ENCODE assay signal across 8 mouse cellular contexts in the genomic region with DNA sequence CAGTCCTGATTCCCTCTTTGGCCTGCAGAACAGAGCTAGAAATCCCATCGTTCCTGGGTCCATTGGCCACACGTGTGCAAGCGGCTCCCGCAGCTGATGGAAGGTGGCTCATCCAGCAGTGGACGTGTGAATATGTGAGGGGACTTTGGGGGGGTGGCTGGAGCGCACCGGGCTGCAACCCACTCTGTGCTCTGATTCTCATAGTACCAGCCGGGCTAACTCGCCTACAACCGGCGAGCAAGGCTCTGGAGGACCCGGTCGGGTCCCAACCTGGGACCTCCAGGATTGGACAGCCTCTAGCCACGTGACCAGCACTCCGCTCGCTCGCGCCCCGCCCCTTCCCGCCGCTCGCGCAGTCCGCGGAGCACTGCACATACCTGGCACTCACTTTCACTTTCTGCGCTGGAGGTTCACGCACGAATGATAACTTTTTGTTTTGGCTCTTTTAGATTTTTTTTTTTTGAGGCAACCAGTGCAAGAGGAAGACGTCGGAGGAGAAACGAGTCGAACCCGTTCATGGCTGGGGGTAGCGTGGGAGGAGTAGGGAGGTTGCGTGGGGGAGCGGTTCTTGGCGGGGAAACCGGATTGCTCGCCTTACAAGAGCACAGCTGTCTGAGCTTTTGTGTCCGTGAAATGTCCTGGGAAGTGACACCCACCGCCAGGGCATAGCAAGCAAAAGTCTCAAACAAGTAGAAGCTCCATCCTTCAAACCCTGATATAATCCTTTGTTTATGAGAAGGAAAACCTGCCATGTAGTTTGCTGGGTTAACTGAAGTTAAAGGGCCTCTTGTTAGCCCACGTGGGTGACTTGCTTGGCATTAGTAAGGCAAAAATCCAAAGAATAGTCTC. TPM values are rescaled to one million over a fixed set of nuclear protein-coding genes. Genes with fewer than 3 reads are reported as not detected.
DNase-seq lines count a peak whose midpoint lies in the region; ATAC-seq and TF ChIP-seq lines count a peak whose summit lies in the region.

No protein-coding gene starts in this region.

- no peaks in the 10 kb centered on the region for H3K36me3 ChIP-seq in heart, embryonic 14.5 days (ENCODE audit: control insufficient read depth, insufficient read depth, low read length)
- no peaks in the 10 kb centered on the region for H3K36me3 ChIP-seq in liver, embryonic 14.5 days (replicated peaks; ENCODE audit: control insufficient read depth, insufficient read depth, low read depth)
- no peaks in the 10 kb centered on the region for H3K36me3 ChIP-seq in stomach, embryonic 15.5 days

- no peaks in the 10 kb centered on the region for H3K9me3 ChIP-seq in heart, embryonic 14.5 days (ENCODE audit: control insufficient read depth, low read length)
- no peaks in the 10 kb centered on the region for H3K9me3 ChIP-seq in liver, embryonic 14.5 days (ENCODE audit: control insufficient read depth, low read length)
- no peaks in the 10 kb centered on the region for H3K9me3 ChIP-seq in stomach, embryonic 15.5 days

- H3K4me1 ChIP-seq in heart, embryonic 14.5 days (ENCODE audit: control insufficient read depth in 2 of 2, insufficient read depth in 2 of 2, low read length in 2 of 2) = peaks cover 4 to 20% of the 10 kb centered on the region in 2 experiments
- peaks cover 7 to 8% of the 10 kb centered on the region in 2 experiments for H3K4me1 ChIP-seq in liver, embryonic 14.5 days (replicated peaks; ENCODE audit: control insufficient read depth in 2 of 2, insufficient read depth in 2 of 2, low read length in 1 of 2)
- no peaks in the 10 kb centered on the region for H3K4me1 ChIP-seq in stomach, embryonic 15.5 days

- H3K27ac ChIP-seq in heart, embryonic 14.5 days (replicated peaks in 1 of 2; ENCODE audit: control insufficient read depth in 1 of 2, insufficient read depth in 1 of 2, low read depth in 2 of 2, low read length in 2 of 2) = no peak overlapping the region
- H3K27ac ChIP-seq in liver, embryonic 14.5 days = no peak overlapping the region
- peak overlapping the region; percentile 31; the same call in 1 of the 2 replicates for H3K27ac ChIP-seq in stomach, embryonic 15.5 days

- ATAC-seq in heart, embryonic 14.5 days (ENCODE audit: insufficient number of reproducible peaks, insufficient read depth, low FRiP score, low read depth) = peak; percentile 98
- peak; percentile 100 for ATAC-seq in liver, embryonic 14.5 days (ENCODE audit: insufficient read depth)
- ATAC-seq in stomach, embryonic 15.5 days (ENCODE audit: insufficient read depth, low FRiP score, low read depth) = peak; percentile 99

- no peak for TF ChIP-seq CTCF in liver, embryonic 14.5 days (IDR thresholded peaks at IDR 0.05; ENCODE audit: low read depth)

- WGBS in heart, embryonic 14.5 days = under 1% methylated on average over 42 of the region's 42 CpGs
- WGBS in liver, embryonic 14.5 days (ENCODE audit: insufficient replicate concordance) = 0% methylated on average over 42 of the region's 42 CpGs
- under 1% methylated on average over 42 of the region's 42 CpGs for WGBS in stomach, embryonic 15.5 days

- peak; percentile 74 to 83 for DNase-seq in CD8-positive naive resting alpha-beta T cell, adult 2 months (ENCODE audit: low read depth in 2 of 2, low spot score in 2 of 2)
- DNase-seq in c-Kit-negative CD71-positive TER-119-positive erythroid progenitor cells, embryonic 14.5 days (ENCODE audit: low read depth, low spot score) = peak; percentile 70
- DNase-seq in fibroblast of lung, adult 2 months (ENCODE audit: low read depth) = peak; percentile 41
- peak; percentile 92 for DNase-seq in kidney, postnatal 10 days
- peak; percentile 73 to 76 (median 75) for DNase-seq in liver, embryonic 14.5 days (ENCODE audit: low read depth in 3 of 3, low spot score in 3 of 3)
- peak; percentile 84 for DNase-seq in neural tube, embryonic 10.5 days (ENCODE audit: extremely low spot score, low spot score)

- peak overlapping the region; percentile 65 to 81 for H3K4me3 ChIP-seq in heart, embryonic 14.5 days (ENCODE audit: control insufficient read depth in 1 of 2, insufficient read depth in 1 of 2, low read depth in 1 of 2, low read length in 2 of 2)
- peak overlapping the region; percentile 81 to 86 for H3K4me3 ChIP-seq in liver, embryonic 14.5 days (ENCODE audit: insufficient read depth in 1 of 2, low read depth in 2 of 2, low read length in 2 of 2)
- peak overlapping the region; percentile 58 for H3K4me3 ChIP-seq in stomach, embryonic 15.5 days (replicated peaks)

- peaks cover 61% of the 10 kb centered on the region for H3K27me3 ChIP-seq in heart, embryonic 14.5 days (ENCODE audit: control insufficient read depth, insufficient read depth, low read length)
- H3K27me3 ChIP-seq in liver, embryonic 14.5 days (ENCODE audit: control insufficient read depth, insufficient read depth, low read length) = peaks cover 41% of the 10 kb centered on the region
- H3K27me3 ChIP-seq in stomach, embryonic 15.5 days (replicated peaks) = peaks cover 22% of the 10 kb centered on the region; the same call in 1 of the 2 replicates

- peak overlapping the region; percentile 73 for H3K9ac ChIP-seq in heart, embryonic 14.5 days (ENCODE audit: low read length)
- peak overlapping the region; percentile 75 for H3K9ac ChIP-seq in liver, embryonic 14.5 days (replicated peaks)
- 0 out of 2 replicates have a peak overlapping the region, but pooled peaks have one; percentile 16 for H3K9ac ChIP-seq in stomach, embryonic 15.5 days

- peak overlapping the region; percentile 94 for H3K4me2 ChIP-seq in heart, embryonic 14.5 days (ENCODE audit: low read length)
- peak overlapping the region; percentile 85 for H3K4me2 ChIP-seq in liver, embryonic 14.5 days (ENCODE audit: low read depth)
- H3K4me2 ChIP-seq in stomach, embryonic 15.5 days = peak overlapping the region; percentile 96

- no peak for TF ChIP-seq EP300 in liver, embryonic 14.5 days (IDR thresholded peaks at IDR 0.05; ENCODE audit: low read depth)

RNA-seq across cellular contexts. Expression of gene Prdm1, which starts 1.1 kb away (rescaled TPM):
- 0.86 and 0.98 TPM in 2 replicates for polyA plus RNA-seq in heart, embryonic 14.5 days (2014; fragmentation: Nextera tagmentation; extraction: Ambion mirVana)
- 0.08 and 0.12 TPM in 2 replicates for polyA plus RNA-seq in liver, embryonic 14.5 days (2012; rRNA removed)
- 0.13 and 0.18 TPM in 2 replicates for polyA plus RNA-seq in liver, embryonic 14.5 days (2014; fragmentation: Nextera tagmentation; extraction: Ambion mirVana)
- 6.4 and 6.9 TPM in 2 replicates for polyA plus RNA-seq in stomach, embryonic 15.5 days (2015; fragmentation: Nextera tagmentation; extraction: Ambion mirVana)

Comparison
In these comparisons a context has a peak if more than half of its experiments do, and no peak if none do; other contexts are left out.
1. DNase-seq: peak in every context shown above with its lines; median percentile 92 in kidney, postnatal 10 days; 84 in neural tube, embryonic 10.5 days; 78 in CD8-positive naive resting alpha-beta T cell, adult 2 months; 75 in liver, embryonic 14.5 days; 70 in c-Kit-negative CD71-positive TER-119-positive erythroid progenitor cells, embryonic 14.5 days; 41 in fibroblast of lung, adult 2 months.
2. H3K9ac ChIP-seq: peak in every context shown above with its lines; median percentile 75 in liver, embryonic 14.5 days; 73 in heart, embryonic 14.5 days; 16 in stomach, embryonic 15.5 days.